Mouse (Mus musculus) limb, embryonic 12.5 days (tissue): ENCODE results near the gene Flt3. TPM values are rescaled to one million over a fixed set of nuclear protein-coding genes. Genes with fewer than 3 reads are reported as not detected.

Experiments used
- ATAC-seq: fragments of 200-750 bp; cut with Nextera tagmentation; 2 replicates; pipeline ENCODE4 v1.8.0; 2017; ENCODE audit warnings: low read depth, moderate TSS enrichment; ENCODE audit not compliant: insufficient number of reproducible peaks, insufficient read depth, low FRiP score, low TSS enrichment
- H3K27ac ChIP-seq: fragments of 300-500 bp; sonication (generic); 2 replicates; pipeline ENCODE4 v1.5.1; 2016; ENCODE audit warnings: mild to moderate bottlenecking, moderate library complexity
- H3K27me3 ChIP-seq: fragments of 300-500 bp; sonication (generic); 2 replicates; pipeline ENCODE4 v1.6.1; 2016; ENCODE audit warnings: mild to moderate bottlenecking, moderate library complexity
- H3K36me3 ChIP-seq: fragments of 300-500 bp; sonication (generic); 2 replicates; pipeline ENCODE4 v1.6.1; 2016; ENCODE audit warnings: mild to moderate bottlenecking, moderate library complexity
- H3K4me1 ChIP-seq: fragments of 300-500 bp; sonication (generic); replicated peaks from 2 replicates; pipeline ENCODE4 v1.6.1; 2016
- H3K4me2 ChIP-seq: fragments of 300-500 bp; sonication (generic); 2 replicates; pipeline ENCODE4 v1.6.1; 2016; ENCODE audit warnings: mild to moderate bottlenecking, moderate library complexity
- H3K4me3 ChIP-seq: fragments of 300-500 bp; sonication (generic); replicated peaks from 2 replicates; pipeline ENCODE4 v1.5.1; 2016; ENCODE audit warnings: mild to moderate bottlenecking
- H3K9ac ChIP-seq: fragments of 300-500 bp; sonication (generic); replicated peaks from 2 replicates; pipeline ENCODE4 v1.6.1; 2016; ENCODE audit warnings: mild to moderate bottlenecking, moderate library complexity
- H3K9me3 ChIP-seq: fragments of 300-500 bp; sonication (generic); 2 replicates; pipeline ENCODE4 v1.6.1; 2016; ENCODE audit warnings: mild to moderate bottlenecking, moderate library complexity
- WGBS: fragments of 180-500 bp; shearing (Covaris S2); methylation state at CpG from one replicate; pipeline ENCODE4 v1.1.7; 2016; 5-methylcytosine and 5-hydroxymethylcytosine counted together
- polyA plus RNA-seq: library from polyadenylated mRNA; unstranded; fragments of >200 nt; fragmentation: Nextera tagmentation; extraction: Ambion mirVana; gene quantifications from 2 replicates; pipeline ENCODE4 v1.2.1, GENCODE M21; 2016

The Flt3 gene
- polyA plus RNA-seq, 1 experiment from 2014 or later, result 0.20 TPM

GRCm38 (mm10) chr5:147300917-147301780 is 99.1 kb downstream of the Flt3 start:
- ATAC-seq, result no peak
- no peaks in the 10 kb centered on the region for H3K9me3 ChIP-seq
- no peaks in the 10 kb centered on the region for H3K36me3 ChIP-seq
- peaks cover 38% of the 10 kb centered on the region for H3K4me1 ChIP-seq
- H3K27me3 ChIP-seq, result peaks cover 98% of the 10 kb centered on the region
- H3K4me2 ChIP-seq, result no peak overlapping the region
- H3K4me3 ChIP-seq, result peak overlapping the region; percentile 6; the same call in 1 of the 2 replicates
- H3K27ac ChIP-seq, result no peak overlapping the region
- 3% methylated on average over 21 of the region's 21 CpGs for WGBS
- no peak overlapping the region for H3K9ac ChIP-seq

- Histone ChIP-seq H3K27me3 (peaks cover 96% of the 10 kb centered on the region), H3K4me2 (peak overlapping the region; percentile 54), H3K9me3 (no peaks in the 10 kb centered on the region), H3K36me3 (no peaks in the 10 kb centered on the region), H3K27ac (no peak overlapping the region), H3K4me3 (peak overlapping the region; percentile 32), H3K9ac (no peak overlapping the region), H3K4me1 (peaks cover 28% of the 10 kb centered on the region)
- 4% methylated on average over 4 of the region's 4 CpGs for WGBS
- no peak for ATAC-seq
These were observed 100.3 kb downstream of the Flt3 start for GRCm38 (mm10) chr5:147300001-147300363.

- Histone ChIP-seq H3K4me3 (peak overlapping the region; percentile 32), H3K27me3 (peaks cover 95% of the 10 kb centered on the region), H3K4me1 (peaks cover 22% of the 10 kb centered on the region), H3K9ac (no peak overlapping the region), H3K4me2 (peak overlapping the region; percentile 54), H3K36me3 (no peaks in the 10 kb centered on the region), H3K27ac (no peak overlapping the region), H3K9me3 (no peaks in the 10 kb centered on the region)
- 1% methylated on average over 41 of the region's 41 CpGs for WGBS
- peak; percentile 52; the same call in 1 of the 2 replicates for ATAC-seq
These were observed 100.9 kb downstream of the Flt3 start for GRCm38 (mm10) chr5:147299255-147300000.

- ATAC-seq, result no peak
- Histone ChIP-seq H3K4me1 (peaks cover 27% of the 10 kb centered on the region), H3K27ac (no peak overlapping the region), H3K4me3 (no peak overlapping the region), H3K9ac (no peak overlapping the region), H3K9me3 (peaks cover 5% of the 10 kb centered on the region; the same call in 1 of the 2 replicates), H3K27me3 (peaks cover 95% of the 10 kb centered on the region), H3K4me2 (no peak overlapping the region), H3K36me3 (no peaks in the 10 kb centered on the region)
- 66% methylated on average over 5 of the region's 5 CpGs for WGBS
These were observed 103.0 kb downstream of the Flt3 start for GRCm38 (mm10) chr5:147297249-147297648.

GRCm38 (mm10) chr5:147294121-147294520 is 106.2 kb downstream of the Flt3 start:
- H3K27me3 ChIP-seq, result peaks cover 76% of the 10 kb centered on the region
- peaks cover 5% of the 10 kb centered on the region; the same call in 1 of the 2 replicates for H3K9me3 ChIP-seq
- no peaks in the 10 kb centered on the region for H3K36me3 ChIP-seq
- H3K4me3 ChIP-seq, result no peak overlapping the region
- H3K9ac ChIP-seq, result no peak overlapping the region
- no peak for ATAC-seq
- H3K4me1 ChIP-seq, result peaks cover 9% of the 10 kb centered on the region; the same call in 1 of the 2 replicates
- H3K4me2 ChIP-seq, result no peak overlapping the region
- H3K27ac ChIP-seq, result no peak overlapping the region
- whole genome bisulfite sequencing, result 22% methylated on average over 20 of the region's 20 CpGs

GRCm38 (mm10) chr5:147293127-147293910 is 107.0 kb downstream of the Flt3 start:
- 19% methylated on average over 16 of the region's 18 CpGs for whole genome bisulfite sequencing
- Histone ChIP-seq H3K36me3 (no peaks in the 10 kb centered on the region), H3K4me1 (peaks cover 9% of the 10 kb centered on the region; the same call in 1 of the 2 replicates), H3K4me3 (no peak overlapping the region), H3K27me3 (peaks cover 69% of the 10 kb centered on the region), H3K9me3 (peaks cover 5% of the 10 kb centered on the region; the same call in 1 of the 2 replicates), H3K4me2 (no peak overlapping the region), H3K9ac (no peak overlapping the region), H3K27ac (no peak overlapping the region)
- peak; percentile 80 for ATAC-seq

GRCm38 (mm10) chr5:147292506-147293120 is 107.7 kb downstream of the Flt3 start:
- H3K4me2 ChIP-seq, result no peak overlapping the region
- peaks cover 5% of the 10 kb centered on the region; the same call in 1 of the 2 replicates for H3K9me3 ChIP-seq
- peaks cover 63% of the 10 kb centered on the region for H3K27me3 ChIP-seq
- ATAC-seq, result no peak
- no peak overlapping the region for H3K9ac ChIP-seq
- no peaks in the 10 kb centered on the region for H3K36me3 ChIP-seq
- 32% methylated on average over 13 of the region's 13 CpGs for WGBS
- H3K4me1 ChIP-seq, result peaks cover 9% of the 10 kb centered on the region; the same call in 1 of the 2 replicates
- no peak overlapping the region for H3K27ac ChIP-seq
- H3K4me3 ChIP-seq, result no peak overlapping the region

- no peak overlapping the region for H3K27ac ChIP-seq
- H3K9ac ChIP-seq, result no peak overlapping the region
- peaks cover 60% of the 10 kb centered on the region for H3K27me3 ChIP-seq
- WGBS, result 34% methylated on average over 16 of the region's 16 CpGs
- peaks cover 5% of the 10 kb centered on the region; the same call in 1 of the 2 replicates for H3K9me3 ChIP-seq
- H3K36me3 ChIP-seq, result no peaks in the 10 kb centered on the region
- no peak for ATAC-seq
- H3K4me1 ChIP-seq, result peaks cover 9% of the 10 kb centered on the region; the same call in 1 of the 2 replicates
- no peak overlapping the region for H3K4me3 ChIP-seq
- H3K4me2 ChIP-seq, result no peak overlapping the region
These were observed 108.4 kb downstream of the Flt3 start for GRCm38 (mm10) chr5:147291764-147292505.

- Histone ChIP-seq H3K36me3 (no peaks in the 10 kb centered on the region), H3K4me1 (no peaks in the 10 kb centered on the region), H3K9me3 (no peaks in the 10 kb centered on the region), H3K27me3 (peaks cover 65% of the 10 kb centered on the region), H3K27ac (no peak overlapping the region), H3K9ac (no peak overlapping the region), H3K4me2 (no peak overlapping the region), H3K4me3 (no peak overlapping the region)
- 77% methylated on average over 4 of the region's 4 CpGs for WGBS
- no peak for ATAC-seq
These were observed 115.9 kb downstream of the Flt3 start for GRCm38 (mm10) chr5:147284365-147284764.
